Mouse (Mus musculus) B cell, adult 2 months (primary cell): Measurements from ENCODE around the gene Crabp2.

ENCODE experiments used
- DNase-seq, 2 experiments: peaks; one replicate each; pipeline ENCODE4 v3.0.0; 2022

Crabp2 gene

DNA sequence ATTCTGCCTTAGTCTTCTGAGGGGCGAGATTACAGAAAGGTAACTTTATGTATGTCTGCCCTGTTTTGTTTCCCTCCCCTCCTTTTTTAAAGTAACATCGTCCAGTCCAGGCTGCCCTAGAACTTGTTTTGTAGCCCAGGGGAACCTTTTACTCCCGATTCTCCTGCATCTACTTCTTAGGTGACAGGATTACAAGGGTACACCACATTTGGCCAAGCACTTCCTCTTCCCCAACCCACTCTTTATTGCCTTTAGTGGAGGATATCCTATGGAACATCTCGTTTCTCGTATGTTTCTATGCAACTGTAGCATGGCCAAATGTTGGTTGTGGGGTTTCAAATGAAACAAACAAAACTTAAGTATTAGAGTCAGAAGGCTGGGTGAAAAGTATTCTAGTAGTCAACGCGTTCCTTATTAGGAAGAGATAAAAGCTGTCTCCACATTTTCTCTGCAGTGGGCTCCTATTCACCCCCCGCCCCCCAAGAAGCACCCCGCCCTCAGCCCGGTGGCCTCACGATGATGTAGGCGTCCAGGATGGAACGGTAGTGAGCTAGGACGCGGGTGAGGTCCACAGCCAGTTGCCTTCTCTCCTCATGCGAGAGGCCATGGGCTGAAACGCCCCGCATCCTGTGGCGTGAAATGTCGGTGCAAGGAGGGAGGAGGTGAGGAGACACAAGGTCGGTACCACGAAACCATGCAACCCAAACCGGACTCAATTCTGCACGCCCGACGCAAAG, 19.0 kb upstream of the Crabp2 start:
- DNase-seq = no peak

DNA sequence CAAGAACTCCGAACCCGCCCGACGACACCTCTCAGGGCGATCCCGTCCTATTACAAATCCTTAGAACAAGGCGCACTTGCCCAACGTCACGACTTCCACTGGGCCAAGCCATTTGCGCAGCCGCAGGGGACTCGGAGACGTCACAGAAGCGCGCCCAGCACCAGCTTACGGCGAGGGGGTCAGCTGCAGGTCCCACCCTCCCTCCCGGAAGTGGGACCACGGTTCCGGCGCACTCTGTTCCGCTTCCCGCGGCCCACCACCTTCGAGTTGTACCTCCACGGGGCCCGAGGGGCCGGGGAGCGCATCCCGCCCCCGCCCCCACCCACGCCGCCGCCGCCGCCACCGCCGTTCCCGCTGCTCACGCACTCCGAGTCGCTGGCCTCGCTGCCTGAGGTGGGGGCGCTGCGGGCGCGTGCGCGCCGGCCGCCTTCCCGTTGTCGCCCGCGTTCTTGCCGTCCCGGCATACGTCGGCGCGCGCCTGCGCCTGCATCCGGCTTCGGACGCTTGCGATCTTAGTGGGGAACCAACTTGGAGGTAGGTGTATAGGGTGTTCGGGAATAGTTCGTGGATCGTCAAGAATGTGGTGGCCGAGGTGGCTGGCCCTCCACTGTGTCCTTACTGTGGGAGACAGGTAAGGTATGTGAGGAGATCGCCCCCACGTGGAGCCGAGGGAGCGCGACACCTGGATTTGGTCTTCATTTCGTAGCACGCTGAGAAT, 18.2 kb upstream of the Crabp2 start, which contains the start of the genes Isg20l2 and Rrnad1:
TSS of gene Isg20l2 (plus strand) at position 237 of the 718 bp plus-strand sequence.
TSS of gene Rrnad1 (minus strand) at position 640 of the 718 bp plus-strand sequence.
- DNase-seq = peak; percentile 95 to 96

DNA sequence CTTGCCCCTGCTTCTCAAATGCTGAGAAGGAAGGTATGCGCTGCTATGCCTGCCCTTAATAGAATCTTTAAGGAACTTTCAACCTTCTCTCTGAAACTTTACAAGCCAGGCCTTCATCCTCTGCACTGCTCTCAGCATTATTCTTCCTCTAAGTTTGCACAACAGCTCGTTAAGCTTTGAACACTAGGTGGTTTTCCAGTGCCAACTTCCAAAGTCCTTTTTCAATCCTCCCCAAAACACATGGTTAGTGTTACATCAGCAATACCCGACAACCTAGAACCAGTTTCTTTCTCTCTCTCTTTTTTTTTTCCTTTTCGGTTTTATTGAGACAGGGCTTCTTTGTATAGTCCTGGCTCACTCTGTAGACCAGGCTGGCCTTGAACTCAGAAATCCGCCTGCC, 14.4 kb upstream of the Crabp2 start:
- no peak for DNase-seq

DNA sequence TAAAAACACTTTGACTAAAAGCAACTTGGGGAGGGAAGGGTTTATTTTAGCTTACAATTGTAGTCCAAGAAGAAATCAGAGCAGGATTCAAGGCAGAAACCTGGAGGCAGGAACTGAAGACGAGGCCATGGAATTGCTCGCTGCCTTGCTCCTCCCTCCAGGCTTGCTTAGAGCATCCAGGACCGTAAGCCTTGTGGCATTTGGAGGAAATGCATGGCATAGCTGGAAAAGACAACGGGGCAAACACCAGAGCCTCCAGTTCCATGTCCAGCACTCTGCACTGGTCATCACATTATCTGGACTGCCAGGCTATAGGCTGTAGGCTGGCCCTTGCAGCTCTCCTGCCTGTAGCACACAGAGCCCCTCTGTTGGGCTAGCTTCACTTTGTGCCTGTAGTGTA, 14.0 kb upstream of the Crabp2 start:
- no peak for DNase-seq

- no peak for DNase-seq
These were observed 13.3 kb upstream of the Crabp2 start for GRCm38 (mm10) chr3:87935201-87935600.

DNA sequence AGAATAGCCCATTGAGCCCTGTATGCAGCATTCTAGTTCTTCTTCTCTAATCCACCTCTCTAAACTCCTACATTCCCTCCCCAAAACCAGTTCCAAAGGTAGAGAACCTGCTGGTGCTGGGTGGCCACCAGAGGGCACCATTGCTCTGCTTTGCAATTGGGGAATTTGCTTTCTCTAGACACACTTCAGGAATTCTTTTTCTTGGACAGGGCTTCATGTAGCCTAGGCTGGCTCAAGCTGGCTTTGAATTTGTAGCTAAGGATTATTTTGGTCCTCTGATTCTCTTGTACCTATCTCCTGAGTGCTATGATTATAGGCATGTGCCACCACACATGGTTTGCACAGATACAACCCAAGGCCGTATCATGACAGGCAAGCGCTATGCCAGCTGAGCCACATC, 12.7 kb upstream of the Crabp2 start:
- DNase-seq = peak; percentile 74 to 76

DNA sequence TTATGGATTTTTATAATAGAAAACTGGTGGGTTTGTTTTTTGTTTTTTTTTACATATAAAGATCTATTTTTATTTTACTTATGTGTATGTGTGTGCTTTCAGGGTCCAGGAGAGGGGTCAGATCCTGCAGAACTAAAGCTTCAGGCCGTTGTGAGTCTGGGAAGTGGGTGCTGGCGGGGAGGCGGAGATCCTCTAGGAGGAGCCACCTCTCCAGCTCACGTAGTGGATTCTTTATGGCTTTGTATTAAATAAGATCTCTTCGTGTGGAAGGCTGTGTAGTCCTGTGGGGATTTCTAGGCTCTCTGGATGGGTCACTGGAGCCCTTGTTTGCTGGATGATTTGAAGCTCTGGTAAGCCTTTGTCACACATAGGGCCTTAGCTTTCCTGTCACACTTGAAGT, 7.9 kb upstream of the Crabp2 start:
- no peak for DNase-seq

DNA sequence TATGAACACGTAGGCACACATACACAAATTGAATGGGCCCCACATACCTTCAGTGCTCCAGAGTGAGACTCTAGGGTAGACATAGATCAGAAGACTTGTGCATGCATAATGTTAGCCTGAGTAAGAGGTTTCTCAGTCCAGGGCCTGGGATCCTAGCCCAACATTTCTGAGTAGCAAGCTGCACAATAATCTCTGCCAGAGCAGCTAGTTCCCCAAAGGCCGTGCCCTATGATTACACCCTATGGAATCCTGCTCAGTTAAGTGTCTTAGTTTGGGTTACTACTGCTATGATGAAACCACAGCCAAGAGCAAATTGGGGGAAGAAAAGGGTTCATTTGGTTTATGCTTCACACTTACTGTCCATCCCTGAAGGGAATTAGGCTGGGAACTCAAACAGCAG, 6.0 kb upstream of the Crabp2 start:
- DNase-seq = no peak

DNA sequence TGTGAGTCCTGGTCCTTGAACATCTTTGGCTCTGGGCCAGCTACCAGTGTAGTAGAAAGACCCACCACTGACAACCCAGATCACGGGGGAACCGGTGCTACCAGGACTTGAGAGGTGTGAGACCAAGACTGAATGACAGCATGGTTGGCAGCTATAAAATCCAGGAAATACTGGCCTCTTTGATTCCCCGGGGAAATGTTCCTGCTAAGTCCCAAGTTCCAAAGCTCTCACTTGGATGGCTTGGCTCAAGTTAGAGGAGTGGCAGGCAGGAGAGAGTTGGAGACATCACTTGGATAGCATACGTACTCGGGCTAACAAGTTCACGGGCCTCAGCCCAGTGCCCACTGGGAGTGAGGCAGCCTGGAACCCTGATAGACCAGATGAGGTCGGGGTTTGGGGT, 4.9 kb upstream of the Crabp2 start:
- DNase-seq = no peak

DNA sequence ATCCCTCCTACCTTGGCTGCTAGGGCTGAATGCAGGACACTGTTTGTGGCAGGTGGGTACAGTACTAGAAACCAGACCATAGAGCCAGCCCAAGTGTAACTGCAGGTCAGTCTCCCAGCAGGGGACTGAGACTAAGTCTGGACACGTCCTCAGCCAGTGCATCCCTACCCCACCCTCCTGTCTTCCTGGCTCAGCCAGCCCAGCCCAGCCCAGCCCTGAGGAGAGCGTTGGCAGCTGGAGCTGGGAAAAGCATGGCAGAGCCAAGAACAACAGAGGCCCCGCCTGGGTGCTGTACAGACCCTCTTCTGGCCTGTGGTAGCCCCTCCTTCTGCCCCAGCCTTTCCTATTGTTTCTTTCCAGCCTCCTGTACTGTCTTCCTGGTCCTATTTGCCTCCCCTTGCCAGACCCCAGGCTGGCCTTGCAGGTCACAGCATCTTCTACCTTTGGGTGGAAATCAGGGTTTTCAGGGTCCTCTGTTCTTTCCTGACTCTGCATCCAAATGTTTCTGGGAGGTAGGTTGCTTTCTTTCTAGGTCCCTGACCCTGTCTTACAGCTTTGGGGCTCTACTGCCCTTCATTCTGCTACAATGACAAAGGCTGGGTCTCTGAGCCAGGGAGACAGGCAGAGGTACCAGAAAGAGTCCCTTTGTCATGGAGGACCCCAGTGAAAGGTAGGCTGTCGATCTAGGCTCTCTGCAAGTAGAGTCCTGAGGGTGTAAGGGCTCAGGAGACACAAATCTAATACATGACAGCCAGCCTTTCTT, 3.4 kb upstream of the Crabp2 start:
- no peak for DNase-seq

- DNase-seq = no peak
These were observed 2.5 kb upstream of the Crabp2 start for GRCm38 (mm10) chr3:87945781-87946540.

DNA sequence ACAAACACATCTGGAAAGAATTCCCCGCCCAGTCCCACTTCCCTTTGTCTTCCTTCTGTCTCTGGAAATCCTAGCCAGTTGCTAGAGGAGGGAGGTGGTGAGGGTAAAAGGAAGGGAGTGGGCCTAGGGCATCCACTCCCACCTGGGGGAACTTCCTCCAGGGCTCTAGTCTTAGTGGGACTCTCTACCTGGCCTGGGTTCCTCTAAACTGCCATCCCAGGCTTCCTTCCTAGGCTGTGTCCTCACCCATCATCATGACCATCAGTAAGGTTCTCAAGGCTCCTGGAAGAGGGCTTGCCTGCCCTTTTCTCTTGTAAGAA, 2.0 kb upstream of the Crabp2 start:
- DNase-seq = no peak

- peak; percentile 34 to 38 for DNase-seq
These were observed 1.2 kb upstream of the Crabp2 start for GRCm38 (mm10) chr3:87947056-87947810.

GRCm38 (mm10) chr3:87947811-87948199, 661 bp upstream of the Crabp2 start:
- DNase-seq = no peak

DNA sequence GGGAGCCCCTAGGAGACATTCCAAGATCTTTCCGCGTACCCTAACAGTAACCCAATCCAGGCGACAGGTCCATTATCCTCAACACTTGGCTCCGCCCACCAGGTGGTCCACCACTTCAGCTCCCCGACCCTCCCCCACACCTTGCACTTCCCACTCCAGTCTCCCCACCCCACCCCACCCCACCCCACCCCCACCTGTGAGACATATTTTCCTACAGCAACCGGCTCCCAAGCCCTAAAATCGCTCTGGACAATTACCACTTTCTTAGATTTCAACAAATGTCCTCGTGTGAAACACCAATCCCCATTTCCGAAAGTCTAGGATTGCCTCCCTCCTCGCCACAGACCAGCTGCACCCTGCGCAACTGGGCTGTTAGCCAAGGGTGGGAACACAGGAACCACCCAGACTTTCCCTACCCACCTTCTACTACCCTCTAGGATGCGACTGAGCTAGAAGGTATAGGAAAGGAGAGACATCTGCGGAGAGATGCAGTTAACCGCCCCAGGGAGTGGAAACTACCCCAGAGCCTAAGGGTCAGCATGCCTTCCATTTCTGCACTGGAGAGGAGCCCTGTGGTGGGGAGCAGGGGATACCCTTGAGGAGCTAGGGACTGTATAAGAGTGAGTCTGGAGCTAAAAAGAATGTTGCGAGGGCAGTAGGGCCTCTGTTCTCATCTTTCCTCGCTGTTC, 944 bp downstream of the Crabp2 start:
- no peak for DNase-seq

DNA sequence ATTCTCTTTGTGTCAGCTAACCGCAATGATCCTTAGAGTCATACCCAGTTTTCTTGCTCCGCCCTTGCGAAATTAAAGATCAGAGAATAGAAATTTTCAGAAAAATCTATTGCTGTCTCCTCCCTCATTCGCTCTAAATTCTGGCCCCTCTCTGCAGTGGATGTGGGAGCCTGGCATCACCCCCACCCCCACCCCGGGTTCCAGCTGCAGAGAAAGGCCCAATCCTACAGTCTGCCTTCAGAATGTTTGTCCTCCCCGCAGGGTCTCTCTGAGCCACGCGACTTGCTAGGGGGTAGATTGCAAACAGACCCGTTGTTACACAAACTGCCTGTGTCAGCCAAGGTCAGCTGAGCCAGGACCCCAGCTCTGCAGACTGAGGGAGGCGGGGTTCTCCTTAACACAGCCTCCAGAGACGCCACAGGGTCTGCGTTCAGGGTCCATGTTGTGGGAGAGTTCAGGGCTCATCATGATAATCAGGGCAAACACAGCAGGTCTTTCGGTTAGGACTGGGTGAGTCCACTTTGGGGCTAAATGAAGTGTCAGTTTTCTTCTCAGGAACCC, 1.6 kb downstream of the Crabp2 start:
- no peak for DNase-seq

DNA sequence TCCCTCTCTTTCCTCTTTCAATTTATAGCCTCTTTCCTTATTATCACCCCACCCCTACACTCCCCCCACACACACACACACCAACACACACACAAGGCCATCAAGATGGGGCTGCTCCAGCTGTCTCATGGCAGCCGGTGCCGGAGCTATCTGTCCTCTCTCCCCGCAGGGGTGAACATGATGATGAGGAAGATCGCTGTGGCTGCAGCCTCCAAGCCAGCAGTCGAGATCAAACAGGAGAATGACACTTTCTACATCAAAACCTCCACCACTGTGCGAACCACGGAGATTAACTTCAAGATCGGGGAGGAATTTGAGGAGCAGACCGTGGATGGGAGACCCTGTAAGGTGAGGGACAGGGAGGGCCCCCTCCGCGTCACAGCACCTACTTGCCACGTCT, 3.5 kb downstream of the Crabp2 start:
- no peak for DNase-seq

DNA sequence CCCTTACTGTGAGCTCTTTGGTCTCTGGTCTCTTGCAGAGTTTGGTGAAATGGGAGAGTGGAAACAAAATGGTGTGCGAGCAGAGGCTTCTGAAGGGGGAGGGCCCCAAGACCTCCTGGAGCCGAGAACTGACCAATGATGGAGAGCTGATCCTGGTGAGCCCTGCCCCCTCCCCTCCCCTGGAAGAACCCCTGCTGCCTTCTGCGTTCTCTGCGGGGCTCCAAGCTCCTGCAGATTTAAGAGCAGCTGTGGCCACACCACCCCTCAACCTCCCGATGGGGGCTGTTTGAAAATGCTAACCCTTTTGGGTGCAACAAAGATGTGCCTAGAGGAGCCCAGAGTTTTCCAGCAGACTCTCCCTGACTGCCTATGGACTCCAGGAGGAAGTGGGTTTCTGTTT, 4.0 kb downstream of the Crabp2 start:
- no peak for DNase-seq

- no peak for DNase-seq
These were observed 9.6 kb downstream of the Crabp2 start for GRCm38 (mm10) chr3:87958056-87958455.

GRCm38 (mm10) chr3:87958476-87958875, 10.0 kb downstream of the Crabp2 start:
- DNase-seq = no peak

GRCm38 (mm10) chr3:87958967-87959366, 10.5 kb downstream of the Crabp2 start:
- DNase-seq = no peak
